Mouse (Mus musculus): Measurements from ENCODE around the gene Srm.

DNA sequence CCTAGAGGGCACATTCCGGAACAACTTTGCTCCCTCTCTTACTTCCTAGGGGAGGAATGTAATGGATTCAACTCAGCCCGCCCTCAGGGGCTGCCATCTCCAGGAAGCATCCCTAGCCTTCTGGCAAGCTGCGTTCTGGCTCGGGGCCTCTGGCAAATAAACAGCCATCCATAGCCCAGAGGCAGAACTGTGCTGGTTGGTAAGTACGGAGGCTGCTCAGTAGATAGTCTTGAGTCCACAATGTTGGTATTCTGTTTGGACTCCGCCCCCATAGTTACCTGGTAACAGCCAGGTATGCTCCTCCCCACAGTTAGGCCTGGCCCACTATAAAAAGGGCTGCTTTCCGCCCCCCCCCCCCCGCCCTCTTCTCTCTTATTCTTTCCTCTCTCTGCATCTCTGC lies 1.7 kb upstream of the Srm start:
- no peak for TF ChIP-seq CTCF (IDR thresholded peaks at IDR 0.05; ENCODE audit: extremely low read depth, insufficient read length, insufficient replicate concordance, low read depth, low read length)
- TF ChIP-seq POLR2A (IDR thresholded peaks at IDR 0.05; ENCODE audit: low read depth, low read length), result no peak

Measured in small intestine, adult 2 months (tissue).